Mouse (Mus musculus) erythroblast, embryonic 14.5 days (primary cell): ENCODE measurements around the gene Nfkbie. TPM values are rescaled to one million over a fixed set of nuclear protein-coding genes. Genes with fewer than 3 reads are reported as not detected.

ENCODE experiments used
- H3K27me3 ChIP-seq: 2 replicates; pipeline ENCODE4 v1.6.1; 2012; ENCODE audit warnings: inconsistent platforms; ENCODE audit not compliant: control insufficient read depth
- H3K36me3 ChIP-seq: 2 replicates; pipeline ENCODE4 v1.6.1; 2012; ENCODE audit warnings: mild to moderate bottlenecking, inconsistent platforms; ENCODE audit not compliant: control insufficient read depth
- H3K4me1 ChIP-seq: 2 replicates; pipeline ENCODE4 v1.6.1; 2012; ENCODE audit warnings: inconsistent platforms; ENCODE audit not compliant: control insufficient read depth
- H3K4me3 ChIP-seq: replicated peaks from 2 replicates; pipeline ENCODE3; 2012; ENCODE audit warnings: moderate library complexity, mild to moderate bottlenecking, inconsistent platforms
- H3K9me3 ChIP-seq: 2 replicates; pipeline ENCODE4 v1.6.1; 2012; ENCODE audit warnings: low read length, inconsistent platforms, mixed read lengths; ENCODE audit not compliant: control insufficient read depth
- GATA1 ChIP-seq: IDR thresholded peaks from 2 replicates; pipeline ENCODE4 v1.6.1; 2012; ENCODE audit warnings: low read length, inconsistent platforms, mixed read lengths
- TAL1 ChIP-seq: IDR thresholded peaks from 3 replicates; pipeline ENCODE4 v1.6.1; 2012; ENCODE audit warnings: low read length, inconsistent platforms, mixed read lengths
- polyA plus RNA-seq: library from polyadenylated mRNA; stranded (reverse); fragments of >175 nt; gene quantifications from 2 replicates; pipeline ENCODE4 v1.2.3, GENCODE M21; 2012

Gene Nfkbie
- polyA plus RNA-seq, 1 experiment = 0.06 TPM

- TF ChIP-seq TAL1 (no peak), GATA1 (no peak)
- H3K4me3 ChIP-seq = no peak overlapping the region
- no peaks in the 10 kb centered on the region for H3K9me3 ChIP-seq
- H3K4me1 ChIP-seq = no peaks in the 10 kb centered on the region
- H3K36me3 ChIP-seq = peaks cover 50% of the 10 kb centered on the region
- H3K27me3 ChIP-seq = 0 out of 2 replicates have a peak, but pooled peaks cover 2% of the 10 kb centered on the region
Measured at GRCm38 (mm10) chr17:45517549-45518215, 37.8 kb upstream of the Nfkbie start.

- Histone ChIP-seq H3K27me3 (peaks cover 12% of the 10 kb centered on the region), H3K36me3 (peaks cover 50% of the 10 kb centered on the region), H3K4me3 (no peak overlapping the region), H3K4me1 (peaks cover 5% of the 10 kb centered on the region), H3K9me3 (no peaks in the 10 kb centered on the region)
- TF ChIP-seq TAL1 (no peak), GATA1 (no peak)
Measured at GRCm38 (mm10) chr17:45518766-45519475, 36.6 kb upstream of the Nfkbie start.

- peaks cover 5% of the 10 kb centered on the region for H3K4me1 ChIP-seq
- peaks cover 20% of the 10 kb centered on the region for H3K27me3 ChIP-seq
- H3K36me3 ChIP-seq = peaks cover 44% of the 10 kb centered on the region
- no peaks in the 10 kb centered on the region for H3K9me3 ChIP-seq
- no peak overlapping the region for H3K4me3 ChIP-seq
- TF ChIP-seq TAL1 (no peak), GATA1 (no peak)
Measured at GRCm38 (mm10) chr17:45520136-45520535, 35.4 kb upstream of the Nfkbie start.

- Histone ChIP-seq H3K27me3 (peaks cover 34% of the 10 kb centered on the region), H3K4me3 (no peak within 1 kb of the TSS), H3K9me3 (no peaks in the 10 kb centered on the region), H3K36me3 (peaks cover 21% of the 10 kb centered on the region), H3K4me1 (peaks cover 7% of the 10 kb centered on the region)
- no peak for TF ChIP-seq GATA1
Measured at GRCm38 (mm10) chr17:45523263-45523662, 32.2 kb upstream of the Nfkbie start, which contains the start of gene Tcte1. TSS of gene Tcte1 (plus strand) at chr17:45523434.

- Histone ChIP-seq H3K36me3 (peaks cover 5% of the 10 kb centered on the region), H3K4me3 (no peak overlapping the region), H3K9me3 (no peaks in the 10 kb centered on the region), H3K27me3 (peaks cover 45% of the 10 kb centered on the region), H3K4me1 (peaks cover 7% of the 10 kb centered on the region)
- TF ChIP-seq TAL1 = no peak
- no peak for TF ChIP-seq GATA1
Measured at GRCm38 (mm10) chr17:45524961-45525360, 30.5 kb upstream of the Nfkbie start.

GRCm38 (mm10) chr17:45526571-45526970 is 28.9 kb upstream of the Nfkbie start:
- Histone ChIP-seq H3K4me1 (peaks cover 7% of the 10 kb centered on the region), H3K27me3 (peaks cover 59% of the 10 kb centered on the region), H3K9me3 (no peaks in the 10 kb centered on the region), H3K4me3 (no peak overlapping the region), H3K36me3 (no peaks in the 10 kb centered on the region)
- TF ChIP-seq GATA1 = no peak
- TF ChIP-seq TAL1 = no peak

GRCm38 (mm10) chr17:45530346-45530782 is 25.1 kb upstream of the Nfkbie start:
- peaks cover 70% of the 10 kb centered on the region for H3K27me3 ChIP-seq
- no peaks in the 10 kb centered on the region for H3K9me3 ChIP-seq
- TF ChIP-seq TAL1 = no peak
- TF ChIP-seq GATA1 = no peak

GRCm38 (mm10) chr17:45532896-45533295 is 22.6 kb upstream of the Nfkbie start:
- Histone ChIP-seq H3K4me1 (no peaks in the 10 kb centered on the region), H3K36me3 (no peaks in the 10 kb centered on the region), H3K4me3 (no peak overlapping the region), H3K27me3 (peaks cover 76% of the 10 kb centered on the region), H3K9me3 (no peaks in the 10 kb centered on the region)
- TF ChIP-seq GATA1 = no peak
- no peak for TF ChIP-seq TAL1

More at GRCm38 (mm10) chr17:45530346-45530782, 25.1 kb upstream of the Nfkbie start:
- peaks cover 2% of the 10 kb centered on the region; the same call in 1 of the 2 replicates for H3K4me1 ChIP-seq
- H3K4me3 ChIP-seq = no peak overlapping the region
- H3K36me3 ChIP-seq = no peaks in the 10 kb centered on the region

GRCm38 (mm10) chr17:45536264-45536663 is 19.2 kb upstream of the Nfkbie start:
- TF ChIP-seq TAL1 (no peak), GATA1 (no peak)
- Histone ChIP-seq H3K27me3 (peaks cover 74% of the 10 kb centered on the region), H3K4me1 (no peaks in the 10 kb centered on the region), H3K9me3 (no peaks in the 10 kb centered on the region), H3K36me3 (no peaks in the 10 kb centered on the region), H3K4me3 (no peak overlapping the region)
